Mouse (Mus musculus) inflammation-experienced regulatory T-cells, adult 16 weeks (primary cell): Measurements from ENCODE around the gene Rpl23. TPM values are rescaled to one million over a fixed set of nuclear protein-coding genes. Genes with fewer than 3 reads are reported as not detected.

ENCODE experiments used
- polyA plus RNA-seq: library from polyadenylated mRNA; unstranded; fragments of 100-300 nt; shearing (Covaris generic); gene quantifications from one replicate; pipeline ENCODE4 v1.2.1, GENCODE M21; 2017

Gene Rpl23
- 450 TPM for polyA plus RNA-seq

DNA sequence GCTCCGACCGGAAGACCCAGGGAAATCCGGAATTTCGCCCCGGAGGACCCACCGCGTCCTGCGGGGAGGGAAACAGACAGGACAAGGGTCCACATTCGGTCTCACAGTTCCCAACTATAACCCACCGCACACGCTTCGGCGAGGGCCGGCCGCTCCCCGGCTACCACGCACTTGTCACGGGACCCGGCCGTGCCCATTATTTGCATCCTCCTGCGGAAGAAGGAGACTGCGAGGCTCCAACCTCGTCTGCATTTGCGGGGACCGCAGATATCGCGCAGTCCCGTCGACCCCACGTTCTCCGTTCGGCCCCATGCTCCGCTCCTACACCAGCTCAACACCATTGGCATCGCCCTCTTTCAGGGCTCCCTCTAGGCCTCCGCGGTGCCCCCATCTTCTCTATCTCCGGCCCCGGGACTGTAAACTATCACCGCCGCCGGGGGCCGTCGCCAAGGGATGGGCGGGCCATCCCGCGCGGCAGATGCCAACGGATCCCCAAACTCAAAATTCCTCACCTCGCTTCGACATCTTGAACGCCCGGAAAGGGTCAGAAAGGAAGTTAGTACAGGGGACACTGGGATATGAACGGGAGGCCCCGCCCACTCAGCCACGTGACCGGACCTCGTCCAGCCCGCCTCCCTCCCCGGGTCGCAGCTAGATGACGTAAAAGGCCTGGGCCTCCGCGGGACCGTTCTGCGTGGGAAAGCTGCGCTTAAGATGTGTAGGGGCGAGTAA is at the start of gene Rpl23:
Rpl23 (minus strand) TSS at position 606 of the 732 bp plus-strand sequence.

DNA sequence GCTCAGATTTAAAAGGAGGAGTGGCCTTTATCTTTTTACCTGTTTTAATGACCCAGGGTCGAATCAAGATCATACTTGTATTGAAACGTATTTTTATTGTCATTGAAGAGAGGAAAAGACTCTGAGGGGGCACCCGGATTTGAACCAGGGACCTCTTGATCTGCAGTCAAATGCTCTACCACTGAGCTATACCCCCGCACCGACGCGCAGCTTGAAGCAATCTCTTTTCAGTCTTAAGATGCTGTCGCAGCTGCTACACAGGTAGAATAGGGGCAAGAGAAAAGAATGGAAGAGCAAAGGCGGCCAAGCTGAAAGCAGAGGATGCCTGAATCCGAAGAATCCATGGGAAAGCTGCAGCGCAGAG is 16.5 kb upstream of the Rpl23 start, which contains the start of gene Lasp1:
Lasp1 (plus strand) TSS at position 219 of the 364 bp plus-strand sequence.

DNA sequence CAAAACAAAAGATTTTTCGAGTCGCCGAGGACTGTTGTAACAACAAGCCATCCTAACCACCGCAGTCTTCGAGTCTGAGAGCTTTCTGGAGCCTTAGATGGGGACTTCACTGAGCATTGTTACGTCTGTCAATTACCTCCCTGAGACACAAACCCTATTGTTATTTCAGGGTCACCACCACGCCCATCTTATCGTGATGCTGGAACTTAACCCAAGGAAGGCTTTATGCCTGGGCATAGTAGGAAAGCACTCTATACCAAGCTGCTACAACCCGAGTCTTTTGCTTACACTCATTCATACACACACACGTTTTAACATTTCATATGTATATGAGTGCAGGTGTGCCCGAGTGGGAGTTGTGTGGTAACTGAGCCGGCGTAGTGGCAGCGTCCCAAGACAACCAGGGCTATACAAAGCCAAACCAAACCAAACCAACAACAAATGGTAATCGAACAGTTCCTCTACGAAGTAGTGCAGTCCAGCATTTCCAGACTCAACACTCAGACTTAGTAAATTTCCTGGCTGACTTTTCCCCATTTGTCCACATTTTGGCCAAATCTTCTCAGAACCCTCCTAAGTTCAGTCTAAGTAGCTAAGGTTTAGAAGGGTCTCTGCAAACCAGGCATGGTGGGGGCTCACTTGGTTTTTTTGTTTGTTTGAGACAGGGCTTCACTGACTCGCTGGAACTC is 6.3 kb downstream of the Rpl23 start, which contains the start of gene 1700001P01Rik:
1700001P01Rik (minus strand) TSS at position 111 of the 689 bp plus-strand sequence.

DNA sequence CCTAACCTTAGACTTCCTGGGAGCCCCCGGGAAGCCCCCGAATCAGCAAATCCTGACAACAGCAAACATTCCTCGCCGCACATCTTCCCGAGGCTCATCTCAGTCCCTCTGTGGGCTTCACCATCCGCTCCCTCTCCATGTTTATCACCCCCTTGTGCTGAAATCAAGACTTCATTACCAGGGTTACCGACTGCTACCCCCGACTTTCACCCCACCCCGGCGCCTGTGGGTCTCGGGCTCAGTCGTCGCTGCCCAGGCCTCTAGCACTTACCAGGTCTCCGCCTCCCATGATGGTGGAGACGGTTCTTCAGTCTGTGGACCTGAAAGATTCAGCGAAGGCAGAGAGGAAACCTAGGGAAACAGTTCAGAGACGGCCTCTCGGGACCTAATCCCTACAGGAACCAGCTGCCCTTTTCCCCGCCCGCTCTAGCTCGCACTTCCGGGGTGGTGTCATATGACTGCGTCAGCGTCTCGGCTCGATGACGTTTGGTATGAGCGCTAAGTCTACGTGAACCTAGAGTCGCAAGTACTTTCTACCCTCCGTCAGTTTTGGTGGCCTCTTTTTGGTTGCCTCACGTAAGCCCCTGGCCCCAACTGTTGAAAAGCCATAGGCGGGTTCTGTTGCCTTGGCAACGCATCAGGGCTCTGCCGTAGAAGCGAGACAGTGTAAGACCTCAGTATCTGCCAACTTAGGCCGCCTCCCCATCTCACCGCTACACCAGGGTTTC is 15.9 kb downstream of the Rpl23 start, which contains the start of gene Cwc25:
Cwc25 (minus strand) TSS at position 403 of the 728 bp plus-strand sequence.

DNA sequence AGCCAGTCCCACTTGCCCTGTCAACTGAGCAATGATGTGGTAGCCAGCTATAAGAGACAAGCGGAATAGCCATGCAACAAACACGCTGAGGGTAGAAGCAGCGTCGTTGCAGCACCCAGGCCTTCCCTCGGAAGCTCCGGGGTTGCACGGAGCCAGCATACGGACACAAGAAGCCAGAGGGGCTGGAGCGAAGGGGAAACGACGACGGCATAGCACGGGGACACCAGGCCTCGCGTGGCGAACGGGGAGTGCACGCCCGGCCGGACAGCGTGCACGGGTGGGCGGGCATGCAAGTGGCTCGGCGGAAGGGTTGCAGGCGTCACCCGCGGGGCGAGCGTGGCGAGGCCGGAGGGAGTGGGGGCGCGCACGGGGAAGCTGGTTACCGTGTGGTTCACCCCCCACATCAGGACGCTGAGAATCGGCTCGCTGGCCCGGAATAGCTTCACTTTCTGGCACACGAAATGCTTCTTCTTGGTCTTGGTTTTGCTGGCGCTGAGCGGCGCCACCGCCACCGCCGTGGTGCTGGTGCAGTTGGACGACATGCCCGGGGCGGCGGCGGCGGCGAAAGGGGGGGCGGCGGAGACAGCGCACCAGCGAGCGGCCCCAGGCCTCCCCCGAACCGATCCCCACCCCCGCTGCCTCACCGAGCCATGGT is 38.0 kb downstream of the Rpl23 start, which contains the start of gene Pip4k2b:
Pip4k2b (minus strand) TSS at position 642 of the 655 bp plus-strand sequence.

Other genes starting within 250 kb of the Rpl23 start
- not detected for gene Srcin1, start 206.3 kb downstream of the Rpl23 start, polyA plus RNA-seq
- gene Epop, start 152.7 kb downstream of the Rpl23 start, polyA plus RNA-seq = 1.2 TPM
- 10.3 TPM for gene Mllt6, start 119.0 kb downstream of the Rpl23 start, polyA plus RNA-seq
- 71.6 TPM for gene Cisd3, start 96.6 kb downstream of the Rpl23 start, polyA plus RNA-seq
- 3.0 TPM for gene Pcgf2, start 81.9 kb downstream of the Rpl23 start, polyA plus RNA-seq
- 486 TPM for gene Psmb3, start 79.0 kb downstream of the Rpl23 start, polyA plus RNA-seq
- 2.4 TPM for gene Pip4k2b, start 37.7 kb downstream of the Rpl23 start, polyA plus RNA-seq
- 33.8 TPM for gene Cwc25, start 15.9 kb downstream of the Rpl23 start, polyA plus RNA-seq
- not detected for gene 1700001P01Rik, start 6.5 kb downstream of the Rpl23 start, polyA plus RNA-seq
- gene Lasp1, start 16.6 kb upstream of the Rpl23 start, polyA plus RNA-seq = 261 TPM
- gene B230217C12Rik, start 58.3 kb upstream of the Rpl23 start, polyA plus RNA-seq = 1.1 TPM
- 1.4 TPM for gene Fbxo47, start 101.7 kb upstream of the Rpl23 start, polyA plus RNA-seq
- gene Plxdc1, start 204.0 kb upstream of the Rpl23 start, polyA plus RNA-seq = 1.9 TPM
- gene Arl5c, start 213.7 kb upstream of the Rpl23 start, polyA plus RNA-seq = 119 TPM
- gene Cacnb1, start 240.6 kb upstream of the Rpl23 start, polyA plus RNA-seq = 11.2 TPM
- gene Rpl19, start 244.3 kb upstream of the Rpl23 start, polyA plus RNA-seq = 1,363 TPM